Mouse (Mus musculus): ENCODE measurements at regions not wholly inside any gene's neighbourhood (a gene's known extent, or its start where the extent isn't known, plus 50 kb on each side); places are given as distances from the start of the nearest gene placed in this dataset.

- DNase-seq (ENCODE audit: low spot score) (no peak), ATAC-seq (replicated peaks; ENCODE audit: low FRiP score) (no peak)
- Histone ChIP-seq H3K27me3 (ENCODE audit: control insufficient read depth, insufficient read depth, low read length) (no peaks in the 10 kb centered on the region), H3K9me3 (ENCODE audit: control insufficient read depth, low read length) (no peaks in the 10 kb centered on the region), H3K9ac (ENCODE audit: low read length) (no peak overlapping the region), H3K27ac (ENCODE audit: low read depth, low read length) (no peak overlapping the region), H3K36me3 (ENCODE audit: control insufficient read depth, insufficient read depth, low read length) (no peaks in the 10 kb centered on the region), H3K4me2 (ENCODE audit: low read depth, low read length, severe bottlenecking) (no peak overlapping the region), H3K4me3 (ENCODE audit: low read depth, low read length) (no peak overlapping the region), H3K4me1 (replicated peaks; ENCODE audit: control insufficient read depth, insufficient read depth, low read length) (peaks cover 16% of the 10 kb centered on the region)
- WGBS: 90% methylated on average over 11 of the region's 11 CpGs
These were observed 453.9 kb upstream of the Pou3f3 start for GRCm38 (mm10) chr1:42241601-42242220.

- peak; percentile 33 for ATAC-seq (replicated peaks; ENCODE audit: low FRiP score)
- peaks cover 16% of the 10 kb centered on the region for H3K4me1 ChIP-seq (replicated peaks; ENCODE audit: control insufficient read depth, insufficient read depth, low read length)
- H3K27ac ChIP-seq (ENCODE audit: low read depth, low read length): peak overlapping the region; percentile 79
- no peaks in the 10 kb centered on the region for H3K36me3 ChIP-seq (ENCODE audit: control insufficient read depth, insufficient read depth, low read length)
- no peaks in the 10 kb centered on the region for H3K27me3 ChIP-seq (ENCODE audit: control insufficient read depth, insufficient read depth, low read length)
- WGBS: 35% methylated on average over 15 of the region's 15 CpGs
- peak overlapping the region; percentile 21; the same call in 1 of the 2 replicates for H3K9ac ChIP-seq (ENCODE audit: low read length)
- H3K4me2 ChIP-seq (ENCODE audit: low read depth, low read length, severe bottlenecking): no peak overlapping the region; the same call in 1 of the 2 replicates
- peak; percentile 57 for DNase-seq (ENCODE audit: low spot score)
- H3K4me3 ChIP-seq (ENCODE audit: low read depth, low read length): no peak overlapping the region
- H3K9me3 ChIP-seq (ENCODE audit: control insufficient read depth, low read length): no peaks in the 10 kb centered on the region
These were observed 452.7 kb upstream of the Pou3f3 start for GRCm38 (mm10) chr1:42242586-42243457.

- Histone ChIP-seq H3K4me3 (ENCODE audit: low read depth, low read length) (no peak overlapping the region; the same call in 1 of the 2 replicates), H3K4me2 (ENCODE audit: low read depth, low read length, severe bottlenecking) (peak overlapping the region; percentile 45; the same call in 1 of the 2 replicates), H3K27ac (ENCODE audit: low read depth, low read length) (peak overlapping the region; percentile 79), H3K36me3 (ENCODE audit: control insufficient read depth, insufficient read depth, low read length) (no peaks in the 10 kb centered on the region), H3K9ac (ENCODE audit: low read length) (no peak overlapping the region; the same call in 1 of the 2 replicates), H3K9me3 (ENCODE audit: control insufficient read depth, low read length) (no peaks in the 10 kb centered on the region), H3K4me1 (replicated peaks; ENCODE audit: control insufficient read depth, insufficient read depth, low read length) (peaks cover 16% of the 10 kb centered on the region), H3K27me3 (ENCODE audit: control insufficient read depth, insufficient read depth, low read length) (no peaks in the 10 kb centered on the region)
- ATAC-seq (replicated peaks; ENCODE audit: low FRiP score) (peak; percentile 63), DNase-seq (ENCODE audit: low spot score) (no peak)
- 7% methylated on average over 5 of the region's 5 CpGs for WGBS
These were observed 452.1 kb upstream of the Pou3f3 start for GRCm38 (mm10) chr1:42243458-42243855.

GRCm38 (mm10) chr1:42243878-42244277 lies 451.7 kb upstream of the Pou3f3 start:
- DNase-seq (ENCODE audit: low spot score): peak; percentile 81
- peak overlapping the region; percentile 56; the same call in 1 of the 2 replicates for H3K9ac ChIP-seq (ENCODE audit: low read length)

GRCm38 (mm10) chr1:42252386-42252785 lies 443.2 kb upstream of the Pou3f3 start:
- Histone ChIP-seq H3K9me3 (ENCODE audit: control insufficient read depth, low read length) (no peaks in the 10 kb centered on the region), H3K36me3 (ENCODE audit: control insufficient read depth, insufficient read depth, low read length) (no peaks in the 10 kb centered on the region), H3K27me3 (ENCODE audit: control insufficient read depth, insufficient read depth, low read length) (no peaks in the 10 kb centered on the region), H3K4me2 (ENCODE audit: low read depth, low read length, severe bottlenecking) (no peak overlapping the region), H3K27ac (ENCODE audit: low read depth, low read length) (no peak overlapping the region), H3K4me3 (ENCODE audit: low read depth, low read length) (no peak overlapping the region), H3K9ac (ENCODE audit: low read length) (no peak overlapping the region), H3K4me1 (replicated peaks; ENCODE audit: control insufficient read depth, insufficient read depth, low read length) (peaks cover 5% of the 10 kb centered on the region; the same call in 1 of the 2 replicates)
- 90% methylated on average over 3 of the region's 3 CpGs for WGBS
- DNase-seq (ENCODE audit: low spot score): no peak
- no peak for ATAC-seq (replicated peaks; ENCODE audit: low FRiP score)

More at GRCm38 (mm10) chr1:42243878-42244277, 451.7 kb upstream of the Pou3f3 start:
- Histone ChIP-seq H3K4me2 (ENCODE audit: low read depth, low read length, severe bottlenecking) (peak overlapping the region; percentile 45; the same call in 1 of the 2 replicates), H3K27me3 (ENCODE audit: control insufficient read depth, insufficient read depth, low read length) (no peaks in the 10 kb centered on the region), H3K9me3 (ENCODE audit: control insufficient read depth, low read length) (no peaks in the 10 kb centered on the region), H3K4me1 (replicated peaks; ENCODE audit: control insufficient read depth, insufficient read depth, low read length) (peaks cover 16% of the 10 kb centered on the region), H3K27ac (ENCODE audit: low read depth, low read length) (peak overlapping the region; percentile 79), H3K36me3 (ENCODE audit: control insufficient read depth, insufficient read depth, low read length) (no peaks in the 10 kb centered on the region), H3K4me3 (ENCODE audit: low read depth, low read length) (peak overlapping the region; percentile 5; the same call in 1 of the 2 replicates)
- 10% methylated on average over 14 of the region's 14 CpGs for WGBS
- ATAC-seq (replicated peaks; ENCODE audit: low FRiP score): peak; percentile 92

- H3K27ac ChIP-seq (ENCODE audit: low read depth, low read length): no peak overlapping the region
- DNase-seq (ENCODE audit: low spot score) (no peak), ATAC-seq (replicated peaks; ENCODE audit: low FRiP score) (no peak)
- peaks cover 9% of the 10 kb centered on the region; the same call in 1 of the 2 replicates for H3K4me1 ChIP-seq (replicated peaks; ENCODE audit: control insufficient read depth, insufficient read depth, low read length)
- H3K4me3 ChIP-seq (ENCODE audit: low read depth, low read length): no peak overlapping the region
- no peaks in the 10 kb centered on the region for H3K27me3 ChIP-seq (ENCODE audit: control insufficient read depth, insufficient read depth, low read length)
- no peaks in the 10 kb centered on the region for H3K9me3 ChIP-seq (ENCODE audit: control insufficient read depth, low read length)
- H3K4me2 ChIP-seq (ENCODE audit: low read depth, low read length, severe bottlenecking): no peak overlapping the region
- WGBS: 85% methylated on average over 3 of the region's 3 CpGs
- H3K36me3 ChIP-seq (ENCODE audit: control insufficient read depth, insufficient read depth, low read length): no peaks in the 10 kb centered on the region
- H3K9ac ChIP-seq (ENCODE audit: low read length): no peak overlapping the region
These were observed 441.8 kb upstream of the Pou3f3 start for GRCm38 (mm10) chr1:42253786-42254185.

- ATAC-seq (replicated peaks; ENCODE audit: low FRiP score): no peak
- no peak for DNase-seq (ENCODE audit: low spot score)
- H3K27ac ChIP-seq (ENCODE audit: low read depth, low read length): peak overlapping the region; percentile 87
- H3K36me3 ChIP-seq (ENCODE audit: control insufficient read depth, insufficient read depth, low read length): no peaks in the 10 kb centered on the region
- peaks cover 20% of the 10 kb centered on the region; the same call in 1 of the 2 replicates for H3K4me1 ChIP-seq (replicated peaks; ENCODE audit: control insufficient read depth, insufficient read depth, low read length)
- no peak overlapping the region for H3K4me3 ChIP-seq (ENCODE audit: low read depth, low read length)
- no peak overlapping the region for H3K9ac ChIP-seq (ENCODE audit: low read length)
- no peaks in the 10 kb centered on the region for H3K27me3 ChIP-seq (ENCODE audit: control insufficient read depth, insufficient read depth, low read length)
- peak overlapping the region; percentile 28; the same call in 1 of the 2 replicates for H3K4me2 ChIP-seq (ENCODE audit: low read depth, low read length, severe bottlenecking)
- WGBS: 49% methylated on average over 10 of the region's 10 CpGs
- H3K9me3 ChIP-seq (ENCODE audit: control insufficient read depth, low read length): no peaks in the 10 kb centered on the region
These were observed 438.5 kb upstream of the Pou3f3 start for GRCm38 (mm10) chr1:42256911-42257595.
